Mouse (Mus musculus) right cerebral cortex, postnatal 14 days (tissue): ENCODE data around the gene Usp45.
"Not testable (repeated sequence)": the region's sequence is repeated elsewhere in the genome, so short reads cannot be mapped to it uniquely, and the experiment has no call there.

Experiments
- DNase-seq: peaks from one replicate; pipeline ENCODE4 v3.0.0; 2022

Usp45 gene

DNA sequence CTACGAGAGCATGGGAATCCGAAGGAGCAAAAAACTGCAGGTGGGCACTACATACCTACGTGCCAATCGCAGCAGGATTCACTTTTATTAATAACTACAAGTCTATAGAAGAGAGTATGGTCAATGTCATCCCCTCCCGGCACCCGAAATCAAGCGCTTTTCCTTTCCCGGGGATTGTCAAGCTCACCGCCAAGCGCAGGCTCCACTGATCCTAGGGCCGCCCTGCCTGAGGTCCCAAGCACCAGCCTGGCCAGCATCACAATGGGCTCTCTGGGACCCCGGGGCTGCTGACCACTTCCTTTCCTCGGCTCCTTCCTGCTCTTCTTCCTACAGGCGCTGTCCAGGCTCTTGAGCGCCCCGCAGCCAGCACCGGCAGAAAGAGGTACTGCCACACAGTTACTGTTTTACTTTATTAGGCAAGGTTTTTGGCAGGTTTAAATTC, at the start of gene Usp45, which contains the start of gene Tstd3:
Usp45 (plus strand) TSS at position 294 of the 442 bp plus-strand sequence.
Tstd3 (minus strand) TSS at position 350 of the 442 bp plus-strand sequence.
- peak; percentile 84 for DNase-seq

DNA sequence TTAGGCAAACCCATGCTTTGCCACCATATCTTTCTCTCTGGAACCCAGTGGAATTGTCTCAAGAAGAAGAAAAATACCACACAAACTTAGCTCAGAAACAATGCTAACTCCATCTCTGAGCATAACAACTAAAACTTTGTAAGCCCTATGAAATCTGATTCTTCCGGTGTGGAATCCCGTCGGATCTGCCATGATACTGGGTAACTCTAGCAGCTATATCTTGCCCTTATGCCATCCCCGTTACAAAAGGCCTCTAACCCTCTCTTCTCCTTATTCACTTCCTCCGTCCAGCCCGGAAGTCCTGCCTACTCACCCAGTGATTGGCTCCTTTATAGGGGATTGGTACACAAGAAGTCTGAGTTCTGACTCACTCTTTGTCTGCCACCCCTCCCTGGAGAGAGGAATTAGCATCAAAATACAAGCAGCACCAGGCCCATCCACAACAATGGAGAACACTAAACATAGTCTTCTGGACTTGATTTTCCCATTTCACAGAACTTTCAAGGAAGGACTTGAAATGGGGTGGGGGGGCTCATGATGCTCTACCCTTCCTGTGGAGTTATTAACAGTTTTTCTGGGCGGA, 44.1 kb upstream of the Usp45 start:
- DNase-seq, result no peak

DNA sequence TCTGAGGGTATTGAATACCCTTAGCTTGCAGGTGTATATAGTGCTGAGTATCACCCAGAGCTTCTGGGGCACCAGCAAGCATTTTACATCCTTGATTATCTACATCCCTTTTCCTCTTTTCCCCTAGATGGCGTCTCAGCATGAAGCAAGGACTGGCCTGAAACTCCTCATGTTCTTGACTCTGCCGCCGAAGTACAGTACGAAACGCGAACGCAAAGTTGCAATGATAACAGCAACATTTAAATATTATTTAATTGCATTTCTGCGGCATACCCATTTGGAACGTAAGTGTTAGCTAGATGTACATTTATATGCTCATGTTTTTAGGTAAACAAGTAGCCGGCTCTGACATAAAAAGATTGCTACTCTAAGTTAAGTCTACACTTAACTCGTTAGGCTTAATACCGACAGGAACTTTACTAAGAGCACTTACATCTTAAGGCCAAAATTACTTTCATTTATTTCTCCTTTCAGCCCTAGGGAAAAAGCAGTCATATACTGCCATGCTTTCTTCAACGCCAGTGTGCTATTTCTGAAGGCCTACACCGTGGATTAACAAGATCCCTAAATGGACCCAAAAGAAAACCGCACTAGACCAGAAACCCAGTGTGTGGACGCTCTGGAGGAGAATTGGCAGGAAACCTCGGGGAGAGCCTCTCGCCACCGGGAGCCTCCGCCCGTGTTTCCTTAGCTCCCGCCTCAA, 39.9 kb upstream of the Usp45 start:
- no peak for DNase-seq

DNA sequence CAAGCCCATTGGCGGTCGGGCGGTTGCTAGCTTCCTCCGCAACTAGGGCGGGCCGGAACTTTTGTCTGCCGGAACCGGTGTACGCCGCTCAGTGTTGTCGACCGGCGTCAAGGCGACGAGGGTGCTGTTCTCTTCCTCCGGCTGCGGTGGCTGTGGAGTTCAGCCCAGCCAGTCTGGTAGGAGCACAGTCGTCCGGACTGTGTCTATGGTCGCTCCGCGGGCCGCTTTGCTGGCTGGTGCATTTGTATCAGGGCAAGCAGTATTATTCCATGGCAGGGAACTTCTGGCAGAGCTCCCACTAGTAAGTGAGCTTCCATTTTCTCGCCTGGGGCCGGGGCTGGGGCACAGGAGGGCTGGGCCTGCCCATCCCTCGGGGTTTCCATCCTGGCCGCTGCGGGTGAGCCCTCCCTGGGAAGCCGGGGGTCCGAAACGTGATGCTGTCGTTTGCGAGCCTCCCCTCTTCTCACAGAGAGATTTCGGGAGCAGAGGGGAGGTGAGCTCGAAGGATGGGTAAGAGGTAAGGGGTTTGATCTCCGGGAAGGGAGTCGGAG, 39.3 kb upstream of the Usp45 start, which contains the start of gene Ccnc:
Ccnc (plus strand) TSS at position 87 of the 551 bp plus-strand sequence.
- peak; percentile 90 for DNase-seq

DNA sequence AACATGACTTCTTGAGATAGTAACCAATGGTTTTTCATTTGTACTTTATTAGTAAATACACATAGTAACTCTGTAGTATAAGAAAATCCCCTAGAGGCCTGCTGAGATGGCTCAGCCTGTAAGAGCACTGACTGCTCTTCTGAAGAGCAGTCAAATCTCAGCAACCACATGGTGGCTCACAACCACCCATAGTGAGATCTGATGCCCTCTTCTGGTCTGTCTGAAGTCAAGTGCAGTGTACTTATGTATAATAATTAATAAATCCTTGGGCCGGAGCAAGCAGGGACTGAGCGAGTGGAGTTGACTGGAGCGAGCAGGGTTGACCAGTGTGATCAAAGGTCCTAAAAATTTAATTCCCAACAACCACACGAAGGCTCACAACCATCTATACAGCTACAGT, 27.8 kb upstream of the Usp45 start:
- DNase-seq, result no peak

DNA sequence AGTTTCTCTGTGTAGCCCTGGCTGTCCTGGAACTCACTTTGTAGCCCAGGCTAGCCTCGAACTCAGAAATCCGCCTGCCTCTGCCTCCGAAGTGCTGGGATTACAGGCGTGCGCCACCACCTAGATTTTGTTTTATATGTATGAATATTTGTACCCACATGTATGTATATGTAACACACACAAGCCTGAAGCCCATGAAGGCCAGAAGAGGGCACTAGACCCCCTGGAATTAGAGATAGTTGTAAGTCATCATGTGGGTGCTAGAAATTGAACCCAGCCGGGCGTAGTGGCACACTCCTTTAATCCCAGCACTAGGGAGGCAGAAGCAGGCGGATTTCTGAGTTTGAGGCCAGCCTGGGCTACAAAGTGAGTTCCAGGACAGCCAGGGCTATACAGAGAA, 22.8 kb upstream of the Usp45 start:
- not testable (repeated sequence) for DNase-seq

DNA sequence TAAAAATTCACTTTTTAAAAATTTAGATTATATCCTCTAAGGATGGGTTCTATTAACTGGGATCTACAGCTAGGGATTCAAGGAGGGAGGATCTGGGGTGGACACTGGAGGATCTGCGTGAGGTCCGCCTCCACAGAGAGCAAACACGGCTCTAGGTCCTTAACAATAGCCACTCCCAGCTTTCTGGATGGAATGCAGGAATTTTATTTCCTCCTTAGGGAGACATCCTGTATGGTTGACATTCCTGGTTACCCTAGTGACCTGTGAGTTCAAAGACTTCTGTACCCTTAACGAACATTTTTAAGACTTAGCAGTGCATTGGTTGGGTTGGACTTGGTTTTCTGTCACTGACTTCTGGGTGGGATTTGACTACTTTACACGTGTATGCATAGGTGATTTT, 21.2 kb upstream of the Usp45 start:
- DNase-seq, result no peak

DNA sequence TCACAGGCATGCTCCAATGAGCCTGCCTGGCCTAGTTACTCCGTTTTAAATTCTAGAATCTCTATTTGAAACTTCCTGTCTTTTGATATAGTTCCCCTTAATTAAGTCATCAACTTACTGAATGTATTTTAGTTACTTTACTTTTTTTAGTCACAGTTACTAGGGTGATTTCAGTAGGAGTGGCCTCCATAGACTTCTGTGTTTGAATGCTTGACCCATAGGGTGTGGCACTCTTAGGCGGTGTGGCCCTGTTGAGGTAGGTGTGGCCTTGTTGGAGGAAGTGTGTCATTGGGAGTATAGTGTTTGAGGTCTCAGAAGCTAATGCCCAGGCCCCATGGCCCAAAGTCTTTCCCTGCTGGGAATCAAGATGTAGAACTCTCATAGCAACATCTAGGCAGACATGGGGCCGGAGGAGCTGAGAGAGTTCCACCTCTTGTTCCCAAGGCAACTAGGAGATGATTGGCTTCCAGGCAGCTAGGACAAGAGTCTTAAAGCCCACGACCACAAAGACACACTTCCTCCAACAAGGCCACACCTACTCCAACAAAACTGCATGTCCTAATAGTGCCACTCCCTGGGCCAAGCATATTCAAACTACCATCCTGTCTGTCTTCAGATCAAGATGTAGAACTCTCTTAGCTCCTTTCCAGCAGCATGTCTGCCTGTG, 11.7 kb upstream of the Usp45 start:
- no peak for DNase-seq

DNA sequence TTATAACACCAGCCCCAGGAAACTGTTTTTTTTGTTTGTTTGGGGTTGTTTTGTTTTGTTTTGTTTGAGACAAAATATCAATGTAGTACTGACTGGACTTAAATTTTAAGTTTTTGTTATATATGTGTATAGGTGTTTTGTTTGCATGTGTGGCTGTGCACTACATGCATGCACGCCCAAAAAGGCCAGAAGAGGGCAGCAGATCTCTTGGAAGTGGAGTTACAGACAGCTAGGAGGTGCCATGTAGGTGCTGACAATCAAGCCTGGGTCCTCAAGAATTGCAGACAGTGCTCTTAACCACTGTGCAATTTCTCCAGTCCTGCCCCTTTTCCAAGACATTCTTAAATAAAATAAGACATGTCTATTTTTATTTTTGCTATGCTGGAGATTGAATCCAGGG, 8.1 kb upstream of the Usp45 start:
- DNase-seq, result no peak

DNA sequence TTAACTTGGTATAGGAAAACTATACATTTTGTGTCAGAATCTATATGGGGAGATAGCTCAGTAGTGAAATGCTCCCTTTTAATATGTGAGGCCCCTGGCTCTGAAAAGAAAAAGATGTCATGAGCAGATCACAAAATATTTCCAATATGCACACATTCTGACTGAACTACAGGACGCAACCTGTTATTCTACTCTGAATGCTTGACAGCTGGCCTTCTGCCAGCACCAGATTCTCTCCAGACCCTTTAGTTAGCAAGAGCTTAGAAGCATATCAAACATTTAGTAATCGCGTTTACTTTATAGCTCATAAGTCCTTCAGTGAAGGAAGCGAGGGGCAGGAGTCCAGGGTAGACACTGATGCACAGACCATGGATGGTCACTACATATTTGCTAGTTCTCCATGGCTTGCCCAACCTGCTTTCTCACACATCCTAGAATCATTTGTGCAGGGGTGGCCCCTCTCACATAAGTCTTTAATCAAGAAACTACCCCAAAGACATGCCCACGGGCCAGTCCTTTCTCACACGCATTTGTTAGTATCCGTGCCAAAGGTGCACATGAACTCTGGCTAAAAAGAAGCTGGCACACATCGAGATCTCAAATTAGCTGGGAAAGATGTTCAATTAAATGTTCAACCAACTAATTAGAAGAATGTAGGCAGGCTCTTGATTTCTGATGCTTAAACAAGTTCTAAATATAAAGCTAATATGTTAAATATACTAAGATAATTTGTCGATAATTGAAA, 5.4 kb upstream of the Usp45 start:
- no peak for DNase-seq

DNA sequence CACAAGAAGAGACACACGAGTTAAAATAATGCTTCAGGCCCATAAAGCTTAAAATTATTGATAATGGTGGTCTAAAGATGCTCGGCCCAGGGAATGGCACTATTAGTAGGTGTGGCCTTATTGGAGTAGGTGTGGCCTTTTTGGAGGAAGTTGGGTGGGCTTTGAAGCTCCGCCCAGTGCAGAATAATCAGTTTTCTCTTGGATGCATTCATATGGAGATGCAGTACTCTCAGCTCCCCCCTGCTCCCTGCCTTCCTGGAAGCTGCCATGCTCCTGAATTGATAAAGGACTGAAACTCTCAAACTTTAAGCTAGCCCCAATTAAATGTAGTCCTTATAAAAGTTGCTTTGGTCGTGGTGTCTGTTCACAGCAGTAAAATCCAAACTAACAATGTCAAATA, 3.1 kb upstream of the Usp45 start:
- no peak for DNase-seq

DNA sequence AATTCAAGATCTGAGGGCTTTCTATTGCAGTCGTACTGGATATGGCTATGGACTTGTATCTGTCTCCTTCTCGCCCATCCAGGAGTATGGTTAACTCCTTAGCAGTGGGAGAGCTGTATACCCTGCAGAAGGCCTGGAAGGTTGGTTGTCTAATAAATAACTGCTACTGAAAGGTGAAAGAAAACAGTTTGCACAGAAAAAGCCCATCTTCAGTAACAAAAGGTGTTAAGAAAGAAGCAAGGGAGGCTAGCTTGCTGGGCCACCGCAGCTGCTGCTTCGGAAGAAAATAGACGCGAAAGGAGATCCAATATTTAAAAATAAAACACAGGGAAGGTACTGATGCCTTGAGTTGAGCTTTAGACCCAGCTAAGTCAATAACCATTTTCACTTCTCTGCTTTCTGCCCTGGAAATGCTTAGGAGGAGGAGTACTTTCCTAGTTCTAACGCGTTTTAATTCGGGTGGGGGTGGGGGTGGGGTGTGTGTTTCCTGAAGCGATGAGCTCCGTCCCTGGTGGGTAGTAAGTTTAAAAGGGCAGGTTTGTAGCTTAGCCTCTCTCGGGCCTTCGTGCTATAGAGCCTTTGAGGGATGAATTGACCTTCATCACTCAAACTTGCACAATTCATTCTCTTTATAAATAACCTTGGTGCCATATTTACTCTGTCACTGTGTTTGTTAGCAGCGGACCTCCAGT, 639 bp upstream of the Usp45 start:
- no peak for DNase-seq

DNA sequence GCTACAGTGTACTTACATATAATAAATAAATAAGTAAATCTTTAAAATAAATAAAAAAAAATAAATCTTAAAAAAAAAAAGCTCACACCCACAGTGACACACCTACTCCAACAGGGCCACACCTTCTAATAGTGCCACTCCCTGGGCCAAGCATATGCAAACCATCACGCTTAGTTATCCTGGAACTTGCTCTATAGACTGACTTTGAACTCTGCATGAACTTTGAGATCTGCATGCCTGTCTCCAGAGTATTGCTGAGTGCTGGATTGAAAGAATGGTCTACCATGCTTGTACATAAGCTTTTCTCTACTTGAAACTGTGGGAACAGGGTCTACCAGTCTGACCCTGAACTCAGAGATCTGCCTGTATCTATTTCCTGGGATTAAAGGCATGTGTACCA, 4.1 kb downstream of the Usp45 start:
- DNase-seq, result no peak

DNA sequence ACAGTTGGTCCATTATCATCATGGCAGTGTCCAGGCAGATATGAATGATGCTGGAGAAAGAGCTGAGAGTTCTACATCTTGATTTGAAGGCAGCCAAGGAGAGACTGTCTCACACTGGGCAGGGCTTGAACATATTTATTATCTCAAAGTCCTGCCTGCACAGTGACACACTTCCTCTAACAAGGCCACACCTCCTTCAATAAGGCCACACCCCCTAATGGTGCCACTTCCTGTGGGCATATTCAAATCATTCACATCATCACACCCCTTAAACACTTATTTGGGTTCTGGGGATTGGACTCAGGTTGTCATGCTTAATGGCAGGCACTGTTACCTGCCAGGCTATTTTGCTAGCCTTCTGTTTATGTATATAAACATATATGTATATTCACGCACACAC, 5.3 kb downstream of the Usp45 start:
- DNase-seq, result no peak

DNA sequence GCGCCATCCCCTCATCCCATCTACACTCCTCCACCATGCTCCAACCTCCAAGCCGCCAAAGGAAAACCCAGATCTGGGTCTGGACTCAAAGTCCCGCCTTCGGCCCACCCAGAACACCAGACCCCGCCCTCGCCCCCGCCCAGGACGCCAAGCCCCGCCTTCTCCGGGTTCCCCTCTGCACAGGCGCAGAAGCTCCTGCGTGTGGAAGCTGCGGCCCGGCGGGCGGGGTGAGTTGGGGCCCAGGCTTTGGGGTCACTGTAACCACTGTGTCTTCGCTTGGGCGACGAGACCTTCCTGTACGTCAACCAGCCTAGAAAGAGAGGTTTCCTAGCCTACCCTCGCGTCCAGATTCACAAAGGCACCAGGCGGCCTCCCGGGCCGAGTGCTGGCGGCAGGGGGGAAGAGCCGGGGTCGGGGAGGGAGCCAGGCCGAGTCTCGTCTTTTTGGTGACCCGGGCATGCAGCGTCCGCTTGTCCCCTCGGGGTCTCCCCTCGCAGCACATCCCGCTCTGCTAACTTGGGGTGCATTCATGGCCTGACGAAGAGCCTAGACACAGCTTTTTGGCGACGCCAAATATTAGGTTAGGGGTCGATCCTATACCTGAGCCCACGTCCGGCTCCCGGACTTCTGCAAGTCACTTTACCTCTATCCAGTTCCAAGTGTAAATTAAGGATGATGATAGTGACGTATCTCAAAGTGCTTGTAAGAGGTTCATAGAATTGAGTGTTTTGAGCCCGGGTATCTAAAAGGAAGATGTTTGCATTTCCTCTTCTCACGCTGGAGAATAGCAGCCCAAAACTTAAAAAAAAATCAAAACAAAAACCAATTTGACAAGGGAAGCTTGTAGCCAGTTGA, 9.4 kb downstream of the Usp45 start:
- peak; percentile 93 for DNase-seq

DNA sequence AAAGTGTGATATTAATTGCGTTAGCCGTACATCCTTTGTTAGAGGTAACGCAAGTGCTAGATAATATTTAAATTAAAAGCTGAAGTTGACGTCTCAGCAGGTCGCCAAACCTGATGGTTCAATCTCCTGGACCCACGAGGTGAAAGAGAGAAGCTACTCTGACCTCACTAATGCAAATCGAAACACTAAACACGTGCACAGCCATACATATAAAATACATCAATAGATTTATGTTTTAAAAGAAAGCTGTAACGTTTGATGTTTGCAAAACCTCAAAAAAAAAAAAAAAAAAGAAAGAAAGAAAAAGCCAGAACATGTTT, 9.9 kb downstream of the Usp45 start:
- DNase-seq, result no peak

DNA sequence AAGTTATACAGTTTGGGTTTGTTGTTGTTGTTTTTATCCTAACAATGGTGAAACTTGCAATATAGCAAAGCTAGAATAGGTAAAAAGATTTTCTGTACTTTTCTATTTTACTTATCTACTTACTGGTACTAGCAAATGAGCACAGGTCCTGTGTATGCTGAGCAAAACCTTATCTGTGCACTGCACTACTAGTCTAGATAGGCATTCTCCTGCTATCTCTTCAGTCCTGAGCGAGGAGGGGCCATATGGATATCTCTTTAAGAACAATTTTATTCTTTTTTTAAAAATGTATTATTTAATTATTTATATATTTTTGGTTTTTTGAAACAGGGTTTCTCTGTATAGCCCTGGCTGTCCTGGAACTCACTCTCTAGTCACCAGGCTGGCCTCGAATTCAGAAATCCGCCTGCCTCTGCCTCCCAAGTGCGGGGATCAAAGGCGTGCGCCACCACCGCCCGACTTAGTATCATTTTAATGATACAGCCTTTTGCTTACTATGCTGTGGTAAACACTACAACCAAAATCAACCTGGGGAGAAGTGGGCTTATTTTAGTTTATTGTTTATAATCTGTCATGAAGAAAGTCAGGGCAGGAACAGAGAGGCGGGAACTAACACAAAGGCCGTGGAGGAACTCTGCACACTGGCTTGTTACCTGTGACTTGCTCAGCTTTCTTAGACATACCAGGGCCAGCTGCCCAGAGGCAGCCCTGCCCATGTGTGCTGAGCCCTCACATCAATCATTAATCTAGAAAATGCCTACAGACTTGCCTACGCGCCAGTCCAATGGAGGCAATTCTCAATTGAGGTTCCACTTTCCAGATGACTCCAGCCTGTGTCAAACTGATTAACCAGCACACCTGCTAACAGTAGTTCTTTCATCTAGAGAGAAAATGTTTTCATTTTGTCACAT, 14.1 kb downstream of the Usp45 start:
- DNase-seq, result no peak

DNA sequence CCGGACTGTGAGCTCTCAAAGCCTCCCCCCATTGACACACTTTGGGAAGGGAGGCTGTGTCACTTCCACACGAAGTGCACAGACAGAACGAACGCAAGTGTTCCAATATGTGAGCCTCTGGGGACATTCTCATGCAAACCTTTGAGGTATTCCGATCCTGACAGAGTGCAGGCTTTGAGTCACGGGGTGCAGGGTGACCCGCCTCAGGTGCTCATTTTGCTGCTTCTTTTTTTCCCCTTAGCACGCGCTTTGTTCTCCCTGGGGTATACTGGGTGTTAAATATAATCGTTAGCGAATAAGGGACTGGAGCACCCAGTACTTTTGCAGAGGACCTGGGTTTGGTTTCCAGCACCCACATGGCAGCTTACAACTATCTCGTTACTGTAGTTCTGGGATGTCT, 19.3 kb downstream of the Usp45 start:
- DNase-seq, result no peak

DNA sequence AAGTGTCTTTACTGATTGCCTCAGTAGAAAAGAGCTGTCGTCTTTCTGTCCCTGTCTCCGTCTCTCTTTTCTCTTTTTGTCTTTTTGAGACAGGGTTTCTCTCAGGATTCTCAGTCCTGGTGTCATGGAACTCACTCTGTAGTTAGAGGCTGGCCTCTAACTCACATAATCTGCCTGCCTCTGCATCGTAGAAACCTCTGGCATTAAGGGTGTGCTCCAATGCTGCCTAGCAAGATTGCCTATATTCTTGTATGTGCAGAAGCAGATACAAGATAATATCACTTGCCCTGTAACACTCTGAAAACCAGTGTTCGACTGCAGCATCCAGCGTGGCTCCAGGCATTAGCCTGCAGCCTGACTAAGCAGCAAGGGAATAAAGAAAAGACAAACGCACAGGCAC, 21.9 kb downstream of the Usp45 start:
- no peak for DNase-seq

DNA sequence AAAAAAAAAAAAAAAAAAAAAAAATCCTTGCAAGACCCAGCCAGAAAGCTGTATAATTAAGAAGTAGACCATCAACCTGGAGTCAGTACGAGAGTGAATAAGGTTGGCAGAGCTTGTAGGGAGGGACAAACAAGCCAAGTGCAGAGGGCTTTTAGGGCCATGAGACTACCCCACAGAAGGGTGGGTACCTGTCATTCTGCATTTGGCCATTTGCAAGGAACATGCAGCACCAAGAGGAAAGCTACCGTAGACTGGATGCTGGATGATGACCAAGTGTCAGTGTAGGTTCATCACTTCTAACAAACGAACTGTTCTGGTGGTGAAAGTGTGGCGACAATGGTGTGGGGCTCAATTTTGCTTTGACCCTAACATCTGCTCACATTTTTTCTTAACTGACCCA, 22.9 kb downstream of the Usp45 start:
- DNase-seq, result no peak

DNA sequence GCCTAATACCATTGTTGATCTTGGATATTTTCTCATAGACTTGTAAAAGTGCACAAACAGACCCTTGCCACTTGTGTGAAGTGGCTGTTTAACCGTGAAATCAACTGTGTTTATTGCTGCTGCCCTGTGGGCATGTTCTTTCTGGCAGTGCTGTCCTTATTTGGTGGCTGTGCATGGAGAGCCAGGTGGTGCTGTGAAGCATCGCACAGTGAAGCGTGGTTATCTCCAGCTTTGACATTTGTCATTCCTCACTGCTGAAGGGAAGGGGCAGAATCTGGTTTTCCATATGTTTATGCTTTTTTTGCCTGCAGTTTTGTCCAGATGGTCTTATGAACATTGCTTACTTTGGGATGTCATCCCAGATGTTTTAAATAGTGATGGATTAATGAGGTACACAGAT, 26.7 kb downstream of the Usp45 start:
- DNase-seq, result no peak
